Mouse (Mus musculus): ENCODE data around the gene Gm13694. TPM values are rescaled to one million over a fixed set of nuclear protein-coding genes. Genes with fewer than 3 reads are reported as not detected.

Gm13694 gene
- polyA plus RNA-seq, 1 experiment = not detected

DNA sequence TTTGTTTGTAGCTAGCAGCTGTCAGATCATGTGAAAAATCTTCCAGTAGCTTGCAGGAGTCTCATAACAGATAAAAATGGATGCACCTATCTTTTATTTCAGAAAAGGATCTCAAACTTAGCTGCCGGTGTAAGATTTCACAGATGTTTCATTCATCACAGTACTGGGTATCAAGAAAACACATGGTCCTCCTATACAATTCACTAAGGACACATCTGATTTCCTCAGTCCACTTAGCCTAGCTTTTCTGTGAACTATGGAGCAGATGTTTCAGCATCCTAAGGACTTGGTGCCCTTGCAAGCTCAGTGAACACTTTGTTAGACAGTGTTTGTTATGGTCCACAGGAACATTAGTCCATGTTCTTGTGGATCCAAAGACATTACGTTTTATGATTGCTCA lies 44.6 kb downstream of the Gm13694 start:
- no peak for DNase-seq (ENCODE audit: extremely low spot score in 1 of 2, low spot score in 1 of 2)

- DNase-seq (ENCODE audit: extremely low spot score in 1 of 2, low spot score in 1 of 2) = no peak
Observed at GRCm38 (mm10) chr2:84025217-84025616, 46.5 kb downstream of the Gm13694 start.

Other genes with a start within 250 kb of the Gm13694 start
- 199 and 209 TPM in 2 replicates for gene Fam171b, start 166.3 kb upstream of the Gm13694 start, polyA plus RNA-seq (2012; rRNA removed)
- gene Zswim2, start 37.7 kb upstream of the Gm13694 start, polyA plus RNA-seq (2012; rRNA removed) = not detected in 2 replicates
- gene Gm13698, start 23.2 kb upstream of the Gm13694 start, polyA plus RNA-seq (2012; rRNA removed) = not detected in 2 replicates
- not detected in 2 replicates for gene Gm13693, start 17.4 kb upstream of the Gm13694 start, polyA plus RNA-seq (2012; rRNA removed)
- gene Gm13695, start 11.6 kb upstream of the Gm13694 start, polyA plus RNA-seq (2012; rRNA removed) = not detected in 2 replicates
- gene Gm13696, start 5.8 kb upstream of the Gm13694 start, polyA plus RNA-seq (2012; rRNA removed) = not detected in 2 replicates
- gene Gm13697, start 5.8 kb downstream of the Gm13694 start, polyA plus RNA-seq (2012; rRNA removed) = not detected in 2 replicates
- not detected in 2 replicates for gene Gm13691, start 11.6 kb downstream of the Gm13694 start, polyA plus RNA-seq (2012; rRNA removed)